Mouse (Mus musculus) midbrain, embryonic 12.5 days (tissue): ENCODE data around the gene Zmiz1. TPM values are rescaled to one million over a fixed set of nuclear protein-coding genes. Genes with fewer than 3 reads are reported as not detected.
A peak's percentile ranks its signal among the peaks of the same experiment; 100 is the strongest.

Experiments
- ATAC-seq: fragments of 200-750 bp; cut with Nextera tagmentation; 2 replicates; pipeline ENCODE4 v1.8.0; 2017; ENCODE audit warnings: low read depth, moderate TSS enrichment, moderate library complexity; ENCODE audit not compliant: low FRiP score
- H3K27ac ChIP-seq: fragments of 300-500 bp; sonication (generic); replicated peaks from 2 replicates; pipeline ENCODE4 v1.5.1; 2016; ENCODE audit warnings: mild to moderate bottlenecking
- H3K27me3 ChIP-seq: fragments of 300-500 bp; sonication (generic); 2 replicates; pipeline ENCODE4 v1.6.1; 2016; ENCODE audit warnings: mild to moderate bottlenecking
- H3K36me3 ChIP-seq: fragments of 300-500 bp; sonication (generic); 2 replicates; pipeline ENCODE4 v1.6.1; 2016
- H3K4me1 ChIP-seq: fragments of 300-500 bp; sonication (generic); 2 replicates; pipeline ENCODE4 v1.6.1; 2016
- H3K4me2 ChIP-seq: fragments of 300-500 bp; sonication (generic); replicated peaks from 2 replicates; pipeline ENCODE4 v1.6.1; 2016; ENCODE audit warnings: mild to moderate bottlenecking, moderate library complexity
- H3K4me3 ChIP-seq: fragments of 300-500 bp; sonication (generic); 2 replicates; pipeline ENCODE4 v1.5.1; 2016; ENCODE audit warnings: mild to moderate bottlenecking
- H3K9ac ChIP-seq: fragments of 300-500 bp; sonication (generic); replicated peaks from 2 replicates; pipeline ENCODE4 v1.6.1; 2016; ENCODE audit warnings: mild to moderate bottlenecking, moderate library complexity
- H3K9me3 ChIP-seq: fragments of 300-500 bp; sonication (generic); 2 replicates; pipeline ENCODE4 v1.6.1; 2016; ENCODE audit warnings: mild to moderate bottlenecking
- WGBS: fragments of 180-500 bp; shearing (Covaris S2); methylation state at CpG from one replicate; pipeline ENCODE4 v1.1.7; 2016; 5-methylcytosine and 5-hydroxymethylcytosine counted together
- polyA plus RNA-seq: library from polyadenylated mRNA; unstranded; fragments of >200 nt; fragmentation: Nextera tagmentation; extraction: Ambion mirVana; gene quantifications from 2 replicates; pipeline ENCODE4 v1.2.1, GENCODE M21; 2016

Gene Zmiz1
- polyA plus RNA-seq, 1 experiment from 2014 or later = 79.4 TPM

DNA sequence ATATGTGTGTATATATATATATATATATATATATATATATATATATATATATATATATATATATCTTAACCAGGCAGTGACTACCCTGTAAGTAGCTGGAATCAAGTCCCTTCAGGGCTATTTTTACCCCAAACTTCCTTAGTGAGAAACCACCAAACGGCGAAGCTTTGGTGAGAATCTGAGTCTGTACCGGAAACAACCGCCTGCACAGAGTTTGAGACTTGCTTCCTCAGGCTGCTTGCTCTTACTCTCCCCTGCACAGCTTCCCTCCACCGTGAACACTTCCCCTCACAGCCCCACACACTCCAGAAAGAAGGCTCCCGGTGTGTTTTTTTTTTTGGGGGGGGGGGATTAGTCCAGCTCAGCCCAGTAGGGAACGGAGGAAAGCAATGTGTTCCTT is 150.4 kb downstream of the Zmiz1 start:
- H3K9ac ChIP-seq = peak overlapping the region; percentile 34; the same call in 1 of the 2 replicates
- ATAC-seq = no peak
- H3K27ac ChIP-seq = no peak overlapping the region
- peaks cover 81% of the 10 kb centered on the region for H3K4me1 ChIP-seq
- 73% methylated on average over 7 of the region's 7 CpGs for WGBS
- H3K36me3 ChIP-seq = peaks cover 19% of the 10 kb centered on the region; the same call in 1 of the 2 replicates
- no peaks in the 10 kb centered on the region for H3K27me3 ChIP-seq
- peak overlapping the region; percentile 21; the same call in 1 of the 2 replicates for H3K4me3 ChIP-seq
- no peaks in the 10 kb centered on the region for H3K9me3 ChIP-seq
- H3K4me2 ChIP-seq = peak overlapping the region; percentile 92

DNA sequence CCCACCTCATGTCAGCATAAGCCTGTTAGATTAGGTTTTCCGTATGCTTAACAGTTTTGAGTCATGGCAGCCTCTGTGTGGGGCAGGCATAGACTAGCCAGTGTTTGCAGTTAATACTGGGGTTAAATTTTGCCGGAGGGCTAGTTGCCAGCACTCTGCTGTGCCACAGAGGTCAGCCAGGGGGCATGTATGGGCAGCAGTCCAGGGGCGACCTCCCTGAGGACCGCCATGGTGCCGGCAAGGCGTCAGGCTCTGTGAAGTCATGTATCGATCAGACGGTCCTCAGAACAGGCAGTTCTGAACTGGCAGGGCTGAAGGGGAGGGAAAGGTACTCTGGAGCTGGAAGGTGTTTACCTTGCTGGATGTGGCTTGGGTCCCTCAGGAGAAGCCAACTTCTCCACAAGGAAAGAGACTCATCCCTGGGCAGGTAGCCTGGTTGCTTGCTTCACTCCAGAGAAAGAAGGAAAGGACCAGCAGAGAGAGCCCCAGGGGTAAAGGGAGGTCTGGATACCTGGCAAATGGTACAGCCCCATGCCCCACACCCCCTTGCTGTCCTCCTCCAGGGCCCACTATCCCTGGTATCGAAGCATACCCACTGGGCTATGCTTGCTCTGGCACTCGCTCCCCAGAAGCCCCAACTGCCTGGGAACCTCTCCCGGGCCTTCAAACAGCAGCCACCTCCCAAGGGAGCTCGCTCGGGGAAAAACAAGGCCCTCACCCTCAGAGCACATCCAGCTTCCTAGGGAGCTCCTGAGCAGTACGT is 151.6 kb downstream of the Zmiz1 start:
- Histone ChIP-seq H3K4me2 (peak overlapping the region; percentile 92), H3K4me1 (peaks cover 74% of the 10 kb centered on the region), H3K4me3 (peak overlapping the region; percentile 21), H3K27ac (peak overlapping the region; percentile 70), H3K9me3 (no peaks in the 10 kb centered on the region), H3K36me3 (peaks cover 30% of the 10 kb centered on the region), H3K9ac (peak overlapping the region; percentile 34; the same call in 1 of the 2 replicates), H3K27me3 (no peaks in the 10 kb centered on the region)
- WGBS = 67% methylated on average over 14 of the region's 14 CpGs
- ATAC-seq = no peak

DNA sequence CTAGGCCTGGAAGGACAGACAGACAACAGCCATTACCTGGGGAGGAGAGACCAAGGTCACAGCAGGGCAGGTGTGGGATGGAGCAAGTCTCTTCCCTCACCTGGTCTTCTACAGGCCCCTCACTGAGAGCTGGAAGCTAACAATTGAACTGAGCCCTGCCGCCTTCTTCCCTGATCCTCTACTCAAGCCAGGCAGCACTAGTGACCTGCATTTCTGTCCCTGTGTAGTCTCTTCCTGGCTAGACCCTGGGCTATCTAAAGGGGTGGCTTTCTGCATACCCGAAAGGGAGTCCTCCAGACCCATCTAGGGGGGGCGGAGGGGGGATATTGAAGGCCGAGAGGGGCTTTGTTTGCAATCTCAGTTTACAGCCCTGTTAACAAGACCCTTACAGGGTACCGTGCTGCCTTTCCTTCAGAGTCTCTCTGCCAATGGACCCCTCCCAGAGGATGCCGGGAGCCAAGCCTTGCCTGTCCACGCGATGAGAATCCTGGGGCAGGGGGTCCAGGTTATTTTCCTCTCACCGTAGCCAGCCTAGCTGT is 152.2 kb downstream of the Zmiz1 start:
- peak overlapping the region; percentile 21; the same call in 1 of the 2 replicates for H3K4me3 ChIP-seq
- no peak for ATAC-seq
- H3K9me3 ChIP-seq = no peaks in the 10 kb centered on the region
- H3K27ac ChIP-seq = peak overlapping the region; percentile 70
- no peaks in the 10 kb centered on the region for H3K27me3 ChIP-seq
- peaks cover 74% of the 10 kb centered on the region for H3K4me1 ChIP-seq
- WGBS = 51% methylated on average over 9 of the region's 9 CpGs
- peaks cover 36% of the 10 kb centered on the region for H3K36me3 ChIP-seq
- H3K4me2 ChIP-seq = peak overlapping the region; percentile 92
- peak overlapping the region; percentile 34; the same call in 1 of the 2 replicates for H3K9ac ChIP-seq

DNA sequence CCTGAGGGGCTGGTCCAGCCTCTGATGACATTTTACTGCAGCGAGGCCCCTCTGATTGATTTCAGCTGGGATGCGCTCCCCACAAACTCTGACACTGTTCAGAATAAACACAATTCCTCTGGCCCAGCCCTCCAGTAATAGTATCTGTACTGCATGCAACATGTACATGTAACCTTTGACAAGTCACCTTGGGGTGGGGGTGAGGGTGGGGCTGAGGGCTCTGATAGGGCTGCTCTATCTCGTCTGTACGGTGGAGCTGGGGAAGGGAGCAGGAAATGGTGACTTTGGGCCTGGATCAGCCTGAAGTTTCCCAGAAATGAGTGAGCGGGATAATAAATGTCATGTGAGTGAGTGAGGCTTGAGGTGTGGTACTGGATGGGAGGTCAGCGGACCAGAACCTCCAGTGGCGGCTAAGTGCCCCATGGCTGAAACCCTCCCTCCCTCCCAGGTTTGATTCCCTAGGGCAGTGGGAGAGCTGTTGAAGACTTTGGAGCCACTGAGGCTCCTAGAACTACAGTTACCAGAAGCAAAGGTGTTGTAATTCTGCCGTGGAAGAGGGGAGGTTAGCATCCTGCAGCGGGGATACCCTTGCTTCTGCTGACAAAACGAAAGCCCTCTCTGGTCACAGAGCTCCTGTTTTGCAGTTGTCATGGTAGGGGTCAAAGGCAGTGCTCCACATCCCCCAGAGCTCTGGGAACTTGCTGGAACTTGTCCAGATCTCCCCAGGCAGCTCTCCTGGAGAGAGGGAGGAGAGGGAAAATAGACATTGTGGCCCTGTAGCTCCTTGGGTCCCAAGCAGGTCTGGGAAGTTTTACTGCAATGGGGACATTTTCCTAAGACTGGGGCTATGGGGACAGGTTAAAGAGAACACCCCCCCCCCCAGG is 153.1 kb downstream of the Zmiz1 start:
- Histone ChIP-seq H3K27ac (peak overlapping the region; percentile 70), H3K4me2 (peak overlapping the region; percentile 92; the same call in 1 of the 2 replicates)
- WGBS = 78% methylated on average over 10 of the region's 10 CpGs

DNA sequence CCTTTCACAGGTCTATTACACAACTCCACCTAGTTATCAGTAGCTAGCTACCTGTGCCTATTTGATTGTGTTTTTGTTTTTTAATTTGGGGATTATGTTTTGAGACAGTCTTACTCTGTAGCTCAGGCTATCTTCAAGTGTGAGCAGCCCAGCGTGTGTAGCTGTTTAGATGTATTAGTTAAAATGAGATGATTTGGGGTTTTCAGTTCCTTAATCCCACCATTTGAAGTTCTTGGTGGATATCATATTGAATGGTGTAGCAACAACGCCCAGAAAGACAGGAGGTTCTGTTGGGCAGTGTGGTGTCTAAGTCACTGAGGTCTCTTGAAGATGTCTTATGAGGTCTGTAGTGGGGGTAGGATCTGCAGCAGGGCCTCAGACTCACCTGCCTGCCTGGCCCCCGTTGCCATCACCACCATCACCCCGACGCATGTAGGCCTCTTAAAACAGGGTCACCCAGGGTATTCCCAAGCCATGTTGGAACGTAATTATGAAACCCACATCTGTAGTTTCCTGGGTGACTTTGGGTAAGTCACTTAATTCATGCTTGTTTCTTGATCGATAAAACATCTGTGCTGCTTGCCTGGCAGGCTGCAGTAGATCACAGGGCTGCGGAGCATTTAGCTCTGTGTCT is 155.1 kb downstream of the Zmiz1 start:
- 93% methylated on average over 8 of the region's 8 CpGs for WGBS
- Histone ChIP-seq H3K36me3 (peaks cover 50% of the 10 kb centered on the region), H3K9ac (no peak overlapping the region)

More for the DNA sequence above, 153.1 kb downstream of the Zmiz1 start:
- ATAC-seq = no peak
- Histone ChIP-seq H3K4me3 (no peak overlapping the region), H3K9me3 (no peaks in the 10 kb centered on the region), H3K27me3 (no peaks in the 10 kb centered on the region), H3K36me3 (peaks cover 40% of the 10 kb centered on the region), H3K9ac (peak overlapping the region; percentile 34; the same call in 1 of the 2 replicates), H3K4me1 (peaks cover 74% of the 10 kb centered on the region)

DNA sequence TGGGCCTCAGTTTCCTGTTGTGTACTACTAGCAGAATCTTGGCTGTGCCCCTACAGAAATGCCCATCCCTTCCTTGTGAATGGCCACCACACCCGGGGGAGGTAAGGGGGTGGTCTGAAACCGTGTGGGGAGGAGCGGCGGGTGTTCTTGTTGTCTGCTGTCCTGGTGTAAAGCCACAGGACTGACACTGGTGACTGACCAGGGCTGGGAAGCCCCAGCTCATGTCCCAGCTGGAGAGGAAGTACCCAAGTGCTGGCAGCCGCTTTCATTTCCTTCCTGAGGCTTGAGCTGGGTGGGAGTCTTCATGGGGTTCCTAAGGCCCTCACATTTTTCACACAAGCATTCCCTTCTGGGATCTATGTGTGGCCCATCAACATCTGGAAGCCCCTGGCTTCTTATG is 155.7 kb downstream of the Zmiz1 start:
- no peak for ATAC-seq
- Histone ChIP-seq H3K9ac (no peak overlapping the region), H3K9me3 (no peaks in the 10 kb centered on the region), H3K4me2 (no peak overlapping the region), H3K27ac (no peak overlapping the region), H3K4me1 (peaks cover 72% of the 10 kb centered on the region), H3K36me3 (peaks cover 56% of the 10 kb centered on the region), H3K27me3 (no peaks in the 10 kb centered on the region), H3K4me3 (no peak overlapping the region)
- WGBS = 70% methylated on average over 5 of the region's 5 CpGs

More for the DNA sequence above, 155.1 kb downstream of the Zmiz1 start:
- Histone ChIP-seq H3K4me2 (no peak overlapping the region), H3K4me3 (no peak overlapping the region), H3K9me3 (no peaks in the 10 kb centered on the region), H3K4me1 (peaks cover 71% of the 10 kb centered on the region), H3K27ac (no peak overlapping the region), H3K27me3 (no peaks in the 10 kb centered on the region)
- no peak for ATAC-seq

DNA sequence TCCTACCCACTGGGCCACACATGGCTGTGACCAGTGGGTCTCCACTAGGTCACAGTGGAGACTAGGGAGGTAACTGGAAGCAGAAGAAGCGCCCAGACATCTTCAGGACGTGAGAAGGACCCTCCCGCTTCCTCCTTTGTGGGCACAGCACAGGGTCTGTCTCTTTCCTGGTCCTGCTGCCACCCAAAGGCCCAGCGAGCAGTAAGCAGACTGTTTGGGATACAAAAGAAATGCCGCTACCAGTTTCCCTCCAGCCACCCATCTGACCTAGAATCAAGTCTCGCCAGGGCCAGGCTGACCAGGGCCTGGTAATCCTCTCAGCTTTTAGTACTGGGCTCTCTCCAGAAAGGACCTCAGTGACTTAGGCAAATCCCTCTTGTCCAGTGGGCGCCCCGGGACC is 156.6 kb downstream of the Zmiz1 start:
- H3K4me3 ChIP-seq = no peak overlapping the region
- no peak overlapping the region for H3K9ac ChIP-seq
- H3K4me2 ChIP-seq = no peak overlapping the region
- WGBS = 85% methylated on average over 8 of the region's 8 CpGs
- no peaks in the 10 kb centered on the region for H3K27me3 ChIP-seq
- H3K9me3 ChIP-seq = no peaks in the 10 kb centered on the region
- peaks cover 53% of the 10 kb centered on the region for H3K36me3 ChIP-seq
- ATAC-seq = no peak
- H3K27ac ChIP-seq = peak overlapping the region; percentile 1; the same call in 1 of the 2 replicates
- peaks cover 69% of the 10 kb centered on the region for H3K4me1 ChIP-seq

DNA sequence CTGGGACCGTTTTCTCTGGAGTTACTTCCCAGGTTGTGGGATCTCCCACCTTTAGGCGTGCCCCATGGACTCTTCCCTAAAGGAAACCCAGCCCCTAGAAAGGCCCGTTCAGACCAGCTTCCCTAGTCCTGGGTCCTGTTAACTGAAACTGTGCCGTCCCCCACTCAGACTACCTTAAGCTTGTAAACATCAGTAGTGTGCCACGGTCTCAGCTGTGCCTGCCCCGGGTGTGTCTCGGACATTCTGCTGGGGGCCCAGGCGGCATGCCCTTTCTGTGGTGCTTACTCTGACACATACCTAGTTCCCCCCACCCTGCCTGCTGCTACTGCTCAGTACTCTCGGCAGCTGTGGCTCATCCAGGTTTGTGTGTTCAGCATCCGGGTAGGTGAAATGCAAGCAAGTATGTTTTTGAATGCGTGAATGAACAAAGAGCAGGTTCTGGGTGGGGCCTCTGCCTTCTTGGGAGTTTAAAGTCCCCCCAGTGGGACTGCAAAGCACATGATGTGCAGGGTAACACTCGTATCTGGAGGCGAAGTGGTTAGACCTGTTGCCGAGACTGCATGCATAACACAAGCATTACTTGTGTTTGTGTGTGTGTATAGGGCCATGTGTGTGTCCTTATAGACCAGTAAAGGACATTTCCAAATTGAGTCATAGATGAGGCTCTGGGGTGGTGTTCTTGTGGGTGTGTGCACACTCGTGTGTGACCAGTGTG is 157.2 kb downstream of the Zmiz1 start:
- Histone ChIP-seq H3K4me1 (peaks cover 69% of the 10 kb centered on the region), H3K9me3 (no peaks in the 10 kb centered on the region)
- WGBS = 87% methylated on average over 15 of the region's 15 CpGs

DNA sequence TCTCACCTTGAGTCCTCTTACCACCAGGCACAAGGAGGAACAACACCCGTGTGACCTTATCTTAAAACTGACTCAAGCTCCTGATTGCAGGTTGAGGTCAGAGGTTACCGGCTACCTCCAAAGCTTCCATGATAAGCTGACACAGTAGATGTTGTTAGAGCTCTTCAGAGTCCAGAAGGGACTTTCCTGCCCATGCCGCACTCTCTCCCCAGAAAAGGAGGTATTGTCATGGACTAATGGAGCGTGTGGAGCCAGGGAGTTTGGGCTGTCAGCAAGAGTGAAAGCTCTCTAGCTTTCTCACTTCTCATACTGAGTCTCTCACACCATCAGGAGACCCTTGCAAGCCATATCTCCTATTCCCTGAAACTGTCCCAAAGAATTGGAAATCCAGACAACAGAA is 158.3 kb downstream of the Zmiz1 start:
- Histone ChIP-seq H3K4me2 (no peak overlapping the region), H3K4me3 (no peak overlapping the region), H3K4me1 (peaks cover 69% of the 10 kb centered on the region), H3K27ac (no peak overlapping the region), H3K9me3 (no peaks in the 10 kb centered on the region), H3K36me3 (peaks cover 38% of the 10 kb centered on the region), H3K9ac (no peak overlapping the region), H3K27me3 (no peaks in the 10 kb centered on the region)
- WGBS = 57% methylated on average over 4 of the region's 4 CpGs
- no peak for ATAC-seq

More for the DNA sequence above, 157.2 kb downstream of the Zmiz1 start:
- Histone ChIP-seq H3K36me3 (peaks cover 48% of the 10 kb centered on the region), H3K27me3 (no peaks in the 10 kb centered on the region), H3K9ac (no peak overlapping the region), H3K4me2 (no peak overlapping the region), H3K4me3 (no peak overlapping the region), H3K27ac (peak overlapping the region; percentile 1; the same call in 1 of the 2 replicates)
- ATAC-seq = no peak

DNA sequence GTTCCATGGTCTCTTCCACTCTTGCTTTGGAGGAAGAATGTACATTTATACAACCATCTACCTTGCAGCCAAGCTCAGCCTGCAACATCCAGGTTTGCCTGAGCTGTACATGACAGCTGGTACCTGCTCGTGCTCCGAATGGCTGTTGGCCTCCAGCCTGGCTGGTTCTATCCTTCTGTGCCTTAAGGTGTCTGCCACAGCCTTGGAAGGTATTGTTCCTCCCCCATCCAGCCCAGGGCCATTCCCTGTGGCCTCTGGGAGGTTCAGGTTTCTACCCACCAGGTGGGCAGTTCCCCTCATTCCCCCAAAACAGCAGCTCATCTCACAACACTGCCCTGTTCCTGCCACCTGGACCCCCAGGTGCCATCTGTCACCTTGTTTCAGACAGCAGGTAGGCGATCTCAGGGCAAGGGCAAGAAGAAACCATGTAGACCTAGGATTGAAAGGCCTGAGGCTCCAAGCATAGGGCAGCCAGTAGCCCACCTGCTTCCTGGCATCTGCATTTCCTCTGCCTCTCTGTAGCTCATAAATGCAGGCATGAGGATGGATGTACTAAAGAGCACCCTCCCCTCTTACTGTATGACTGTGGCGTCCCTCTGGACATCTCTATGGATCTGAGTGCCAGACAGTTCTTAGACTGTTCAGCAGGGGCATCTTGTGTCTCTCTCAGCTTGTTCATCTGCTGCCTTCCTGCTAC is 160.2 kb downstream of the Zmiz1 start:
- H3K27me3 ChIP-seq = no peaks in the 10 kb centered on the region
- H3K36me3 ChIP-seq = peaks cover 42% of the 10 kb centered on the region
- peak overlapping the region; percentile 43; the same call in 1 of the 2 replicates for H3K27ac ChIP-seq
- no peak overlapping the region for H3K4me3 ChIP-seq
- no peak for ATAC-seq
- WGBS = 90% methylated on average over 4 of the region's 4 CpGs
- H3K9me3 ChIP-seq = no peaks in the 10 kb centered on the region
- H3K4me2 ChIP-seq = no peak overlapping the region
- no peak overlapping the region for H3K9ac ChIP-seq
- peaks cover 78% of the 10 kb centered on the region for H3K4me1 ChIP-seq
